Mouse (Mus musculus) 416B (cell line): ENCODE measurements around the gene Pik3r5.

Experiments used
- DNase-seq: peaks from one replicate; pipeline ENCODE4 v3.0.0; 2011; ENCODE audit warnings: low read depth

The Pik3r5 gene

DNA sequence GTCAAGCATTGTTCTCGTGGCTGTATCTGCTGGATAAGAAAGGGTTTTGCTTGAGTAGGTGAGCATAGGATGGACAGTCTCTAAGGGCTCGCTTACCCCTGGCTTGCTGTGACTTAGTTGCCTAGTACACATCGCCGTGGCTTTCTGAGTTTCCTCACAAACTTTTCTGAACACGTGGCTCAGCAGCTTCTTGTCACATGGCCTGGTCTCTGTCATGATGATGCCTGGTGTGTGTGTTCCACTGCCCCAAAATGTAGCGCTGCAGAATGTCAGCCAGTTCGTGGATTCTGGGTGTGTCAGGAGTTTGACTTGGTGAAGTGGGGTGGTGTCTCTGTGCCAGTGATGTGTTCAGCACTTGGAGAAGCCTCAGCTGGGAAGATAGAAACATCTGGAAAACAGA is 16.4 kb downstream of the Pik3r5 start:
- DNase-seq, result no peak

DNA sequence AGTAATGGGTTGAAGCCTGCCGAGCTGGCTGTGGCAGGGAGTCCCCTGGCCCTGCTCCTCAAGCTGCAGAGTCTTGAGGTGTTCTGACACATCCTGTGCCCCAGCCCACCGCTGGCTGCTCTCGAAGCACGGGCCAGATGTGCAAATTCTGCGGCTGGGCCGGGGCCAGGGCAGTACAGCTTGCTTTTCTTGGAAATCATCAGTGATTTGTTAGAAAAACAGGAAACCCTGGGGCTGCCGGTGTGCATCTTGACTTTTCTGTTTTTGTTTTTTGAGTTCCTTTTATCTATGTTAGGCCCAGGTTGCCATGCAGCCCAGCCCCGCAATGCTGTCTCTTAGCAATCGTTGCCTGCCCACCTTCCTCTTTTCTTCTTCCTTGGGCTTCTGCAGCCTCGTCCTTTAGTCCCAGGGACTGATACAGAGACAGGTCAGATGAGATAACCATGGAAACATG is 19.4 kb downstream of the Pik3r5 start:
- DNase-seq, result no peak

DNA sequence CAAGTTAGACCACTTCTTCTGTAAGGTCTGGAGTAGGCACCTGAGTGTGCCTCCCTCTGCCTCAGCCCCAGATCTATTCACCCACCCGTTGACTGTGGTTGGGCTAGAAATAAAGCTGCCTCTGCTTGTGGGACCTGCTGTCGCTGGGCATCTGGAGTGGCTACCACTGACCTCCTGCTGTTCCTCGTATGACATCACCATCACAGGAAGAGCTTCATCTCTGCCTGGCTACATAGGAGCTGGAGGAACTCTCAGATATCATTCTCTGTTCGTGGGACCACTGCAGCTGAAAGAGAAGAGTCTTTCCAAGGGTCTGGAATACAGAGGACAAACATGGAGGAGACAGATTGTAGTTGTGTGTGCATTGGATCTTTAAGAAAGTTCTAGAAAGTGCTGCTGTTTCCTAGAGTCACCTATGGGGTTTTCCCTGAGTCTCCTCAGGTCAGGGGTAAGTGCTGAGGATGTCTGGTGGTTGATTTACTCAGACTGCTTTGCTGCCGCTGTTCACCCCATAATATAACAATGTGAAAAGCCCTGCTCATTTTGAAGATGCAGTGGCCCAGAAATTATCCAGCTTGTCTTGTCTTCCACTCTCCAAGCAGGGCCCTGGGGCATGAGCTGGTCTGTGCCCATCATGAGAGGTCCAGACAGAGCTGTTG is 20.0 kb downstream of the Pik3r5 start:
- DNase-seq, result no peak

DNA sequence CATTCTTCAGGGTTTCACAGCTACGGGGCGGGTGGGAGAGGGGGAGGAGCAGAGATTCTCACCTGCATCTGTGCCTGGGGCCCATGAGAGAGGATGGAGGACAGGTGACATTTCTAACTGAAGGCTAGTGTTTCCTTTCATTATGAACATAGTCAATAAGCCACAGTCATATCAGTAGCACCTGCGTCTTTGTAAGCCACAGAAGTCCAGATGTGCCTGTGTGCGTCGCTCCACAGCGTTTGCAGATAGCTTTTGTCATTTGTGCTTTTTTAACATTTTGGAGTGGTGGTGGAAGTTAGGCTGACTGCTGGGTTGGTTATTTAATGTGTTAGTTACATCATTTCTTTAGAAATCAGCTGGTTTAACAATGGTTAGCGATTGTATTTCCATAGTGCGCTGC is 20.8 kb downstream of the Pik3r5 start:
- no peak for DNase-seq

DNA sequence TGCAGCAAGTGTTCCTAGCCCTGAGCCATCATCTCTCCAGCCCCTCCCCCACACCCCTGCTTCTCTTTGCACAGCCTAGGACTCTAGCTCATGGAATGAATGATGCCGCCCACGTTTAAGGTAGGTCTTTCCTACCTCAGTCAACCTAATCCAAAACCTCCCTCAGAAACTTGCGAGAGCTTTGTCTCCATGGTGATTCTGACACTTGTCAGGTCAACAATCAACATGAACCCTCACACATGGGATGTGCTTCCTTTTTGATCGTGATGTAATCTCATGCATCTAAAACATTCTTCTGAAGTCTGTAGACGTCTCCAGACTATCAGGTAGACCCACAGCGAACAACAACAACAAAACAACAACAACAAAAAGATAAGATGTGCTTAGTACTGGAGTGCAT is 21.4 kb downstream of the Pik3r5 start:
- no peak for DNase-seq

DNA sequence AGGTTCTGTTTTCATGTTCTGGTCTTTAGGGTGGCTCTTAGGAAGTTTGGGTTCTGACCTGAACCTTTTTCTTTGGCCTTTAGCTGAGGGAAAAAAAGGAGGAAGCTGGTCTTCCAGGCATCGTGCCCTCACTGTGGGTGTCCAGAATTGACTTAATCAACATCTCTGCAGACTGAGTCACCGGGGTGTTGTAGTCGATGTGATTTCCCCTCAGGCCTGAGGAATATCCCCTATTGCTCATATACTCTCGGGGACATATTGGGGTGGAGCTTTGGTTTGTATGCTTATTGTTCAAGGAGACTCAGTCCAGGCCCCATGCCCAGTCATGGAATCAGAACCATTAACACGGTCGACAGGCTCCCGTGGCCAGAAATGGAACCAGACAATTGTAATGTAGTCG is 26.2 kb downstream of the Pik3r5 start:
- peak; percentile 42 for DNase-seq

DNA sequence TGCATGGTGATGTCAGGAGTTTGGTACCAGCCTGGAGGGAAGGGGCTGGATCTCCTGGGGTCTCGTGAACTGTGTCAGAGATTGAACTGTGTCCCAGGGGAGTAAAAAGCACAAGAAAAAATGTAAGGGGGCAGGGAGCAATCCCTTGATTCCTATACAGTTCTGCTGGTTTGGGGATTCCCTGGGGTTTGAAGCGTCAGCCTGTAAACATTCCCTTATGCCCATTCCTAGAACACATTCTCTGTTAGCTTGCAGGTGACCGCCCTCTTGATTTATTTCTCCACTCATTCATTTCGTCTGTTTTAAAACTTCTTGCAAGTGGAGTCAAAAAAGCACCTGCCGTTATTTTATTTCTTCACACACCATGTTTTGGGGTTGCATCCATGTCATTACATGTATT is 27.1 kb downstream of the Pik3r5 start:
- no peak for DNase-seq

DNA sequence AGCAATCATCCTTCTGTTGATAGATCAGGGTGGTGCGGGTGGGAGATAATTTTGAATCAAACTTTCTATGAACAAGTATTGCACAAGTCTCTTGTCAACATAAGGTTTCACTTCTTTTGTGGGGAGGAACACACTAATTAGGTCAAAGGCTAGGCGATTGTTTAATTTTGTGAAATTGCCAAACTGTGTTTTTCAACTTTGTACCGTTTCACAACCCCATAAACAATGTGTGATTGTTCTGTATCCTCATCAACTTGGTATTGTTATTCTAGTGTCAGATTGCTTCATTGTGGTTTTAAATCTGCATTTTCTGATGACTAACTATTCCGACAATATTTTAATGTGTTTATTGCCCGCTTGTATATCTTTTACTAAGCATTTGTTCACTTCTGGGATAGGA is 27.6 kb downstream of the Pik3r5 start:
- no peak for DNase-seq

DNA sequence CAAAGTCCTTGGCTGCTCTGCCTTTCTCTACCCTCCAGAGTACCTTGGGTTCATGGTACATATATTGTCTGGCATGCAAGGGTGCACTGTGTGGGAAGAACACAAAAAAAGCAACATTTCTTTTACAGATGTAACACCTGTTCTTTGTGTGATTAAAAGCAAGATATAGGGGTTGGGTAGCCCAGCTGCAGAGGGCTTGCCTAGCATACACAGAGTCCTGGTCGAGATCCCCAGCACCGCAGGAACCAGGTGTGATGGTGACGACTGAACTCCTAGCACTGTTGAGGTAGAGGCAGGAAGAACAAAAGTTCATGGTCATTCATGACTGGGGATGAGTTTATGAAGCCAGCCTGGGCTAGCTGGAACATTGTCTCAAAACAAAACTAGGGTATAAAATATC is 30.8 kb downstream of the Pik3r5 start:
- DNase-seq, result no peak

DNA sequence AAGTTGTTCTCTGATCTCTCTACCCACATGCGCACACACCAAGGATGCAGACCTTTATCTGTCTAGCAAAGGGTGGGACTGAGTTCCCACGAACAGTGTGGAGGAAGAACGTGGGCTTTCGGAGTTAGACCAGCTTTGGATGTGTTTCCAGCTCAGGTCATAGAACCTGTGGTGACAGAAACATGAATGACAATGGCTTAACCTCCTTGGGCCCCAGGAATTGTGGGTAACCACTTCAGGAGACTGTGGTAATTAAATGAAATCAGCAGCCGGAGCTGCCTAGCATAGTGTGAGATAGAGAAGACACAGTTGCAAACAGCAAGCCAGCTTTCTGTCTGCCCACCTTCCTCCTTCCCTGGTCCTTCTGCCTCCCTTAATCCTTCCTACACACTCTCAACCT is 32.3 kb downstream of the Pik3r5 start:
- no peak for DNase-seq

DNA sequence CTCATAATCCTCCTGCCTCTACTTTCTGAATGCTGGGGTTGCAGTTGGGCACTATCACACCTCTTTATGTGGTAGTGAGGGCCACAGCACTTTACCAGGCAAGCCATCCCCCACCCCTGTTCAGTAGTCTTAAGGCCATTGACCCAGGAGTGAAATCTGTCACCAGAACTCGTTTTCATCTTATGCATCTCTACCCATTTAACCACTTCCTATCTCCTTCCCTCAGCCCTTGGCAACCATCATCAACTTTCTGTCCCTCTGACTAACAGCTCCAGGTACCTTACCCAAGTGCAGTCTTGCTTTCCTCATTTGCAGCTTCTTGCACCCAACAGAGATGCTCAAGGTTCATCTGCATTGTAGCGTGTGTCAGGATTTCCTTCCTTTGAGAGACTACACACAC is 33.2 kb downstream of the Pik3r5 start:
- DNase-seq, result no peak

DNA sequence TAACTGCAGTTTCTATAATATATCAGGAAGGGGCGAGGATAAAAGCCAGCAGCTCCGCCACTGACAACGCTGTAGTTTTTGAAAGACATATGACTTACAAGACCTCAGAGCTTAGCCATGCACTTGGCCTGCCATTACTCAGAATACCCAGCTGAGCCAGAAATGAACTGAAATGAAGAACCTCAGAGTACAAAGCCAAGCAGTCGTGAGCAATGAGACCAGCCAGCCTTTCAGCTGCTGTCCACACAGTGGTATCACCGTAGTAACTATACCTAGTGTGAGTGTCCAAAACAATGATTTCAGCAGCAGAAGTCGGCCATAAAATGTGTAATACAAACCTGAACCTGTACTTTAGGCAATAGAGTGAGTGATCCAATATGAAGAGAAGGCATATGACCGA is 35.5 kb downstream of the Pik3r5 start:
- no peak for DNase-seq

DNA sequence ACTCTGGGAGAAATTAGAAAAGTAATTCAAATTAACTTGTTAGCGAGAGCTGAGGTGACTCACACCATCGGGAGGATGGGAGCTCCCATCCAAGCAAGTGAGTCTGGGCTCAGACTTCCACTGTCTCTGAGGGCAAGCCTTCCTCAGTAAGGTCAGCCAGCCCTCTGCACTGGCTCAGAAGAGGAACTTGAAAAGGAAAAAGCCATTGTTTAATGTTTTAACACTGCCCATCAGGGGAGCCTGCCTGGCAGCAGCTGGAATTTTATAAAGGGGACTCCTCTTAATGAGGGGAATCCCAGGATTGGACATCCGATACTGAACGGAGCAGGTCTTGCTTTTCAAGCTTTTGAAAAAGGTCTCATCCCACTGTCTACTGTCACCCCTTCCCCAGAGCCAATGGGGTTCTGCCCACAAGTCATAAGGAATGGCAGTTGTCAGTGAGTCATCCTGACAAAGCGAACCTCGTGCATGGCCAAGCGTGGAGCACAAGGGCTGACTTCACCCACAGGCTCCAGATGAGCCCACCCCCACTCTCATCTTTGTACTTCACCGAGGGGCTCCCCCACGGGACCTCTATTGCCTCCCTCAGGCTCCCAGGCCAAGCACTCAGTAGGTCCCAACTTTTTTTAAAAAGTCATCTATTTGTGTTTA is 36.2 kb downstream of the Pik3r5 start:
- DNase-seq, result peak; percentile 31

DNA sequence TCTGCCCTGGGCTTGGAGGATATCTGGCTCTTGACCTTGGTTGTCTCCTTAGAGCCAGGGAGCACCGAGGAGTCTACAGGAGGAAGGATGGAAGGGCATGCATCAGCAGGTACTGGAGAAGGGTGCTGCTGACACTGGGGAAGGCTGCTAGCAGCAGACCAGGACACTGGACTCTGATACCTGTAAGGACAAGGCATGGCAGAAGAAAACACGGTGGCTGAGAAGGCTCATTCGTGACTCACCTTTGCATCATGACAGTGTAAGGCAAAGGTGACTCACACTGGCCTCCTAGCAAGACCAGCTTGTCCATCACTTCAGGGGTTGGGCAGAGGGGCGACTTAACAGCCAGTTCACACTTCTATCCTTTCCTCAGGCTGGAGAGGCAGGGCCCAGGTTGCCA is 37.0 kb downstream of the Pik3r5 start:
- peak; percentile 9 for DNase-seq

DNA sequence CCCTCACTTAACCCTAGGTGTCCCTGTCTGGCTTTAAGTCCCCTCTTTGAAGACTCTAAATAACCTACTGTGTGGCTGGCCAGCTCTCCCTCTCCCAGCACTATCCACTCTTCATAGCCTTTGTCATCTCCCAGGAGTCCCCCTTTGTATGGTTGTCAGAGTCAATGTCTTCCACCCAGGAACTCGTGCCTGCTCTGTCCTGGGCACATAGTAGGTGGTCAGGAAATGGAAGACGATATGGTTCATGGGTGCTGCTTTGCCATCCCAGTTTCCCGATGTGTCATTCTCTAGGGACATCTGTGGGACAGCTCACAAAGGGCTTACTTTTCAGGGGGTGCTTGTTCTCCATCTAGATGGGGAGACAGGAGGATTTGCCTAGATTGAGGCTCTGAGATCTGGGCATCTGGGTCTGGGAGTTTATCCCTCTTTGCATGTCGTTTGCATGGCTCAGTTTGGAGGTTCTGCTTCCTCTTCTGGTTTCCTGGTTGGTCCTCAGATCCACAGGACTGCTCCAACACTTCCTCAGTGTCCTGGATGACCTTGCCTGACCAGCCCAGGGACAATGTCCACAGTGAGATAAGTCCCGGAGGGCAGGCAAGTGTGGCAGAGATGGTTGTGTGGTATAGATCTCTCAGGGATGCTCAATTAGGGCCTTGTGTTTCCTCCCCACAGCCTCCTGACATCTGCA is 40.4 kb downstream of the Pik3r5 start:
- DNase-seq, result no peak

DNA sequence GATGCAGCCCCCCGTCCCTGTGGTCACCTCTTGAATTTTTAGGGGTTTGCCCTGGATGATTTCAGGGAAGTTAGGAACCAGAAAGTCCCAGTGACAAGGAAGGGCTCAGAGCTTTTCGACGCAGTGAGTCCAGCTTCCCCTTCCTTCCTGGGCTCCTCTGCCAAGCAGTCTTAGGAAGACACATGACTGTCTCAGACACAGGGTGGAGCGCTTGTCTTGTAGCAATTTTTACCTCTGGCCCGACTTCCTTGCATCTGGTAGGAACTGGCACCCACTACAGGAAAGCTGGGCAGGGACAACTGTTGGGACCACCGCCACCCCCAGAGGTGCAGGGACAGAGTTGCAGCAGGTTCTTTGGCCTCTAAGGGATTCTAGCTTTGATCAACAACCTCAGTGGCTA is 42.7 kb downstream of the Pik3r5 start:
- no peak for DNase-seq

DNA sequence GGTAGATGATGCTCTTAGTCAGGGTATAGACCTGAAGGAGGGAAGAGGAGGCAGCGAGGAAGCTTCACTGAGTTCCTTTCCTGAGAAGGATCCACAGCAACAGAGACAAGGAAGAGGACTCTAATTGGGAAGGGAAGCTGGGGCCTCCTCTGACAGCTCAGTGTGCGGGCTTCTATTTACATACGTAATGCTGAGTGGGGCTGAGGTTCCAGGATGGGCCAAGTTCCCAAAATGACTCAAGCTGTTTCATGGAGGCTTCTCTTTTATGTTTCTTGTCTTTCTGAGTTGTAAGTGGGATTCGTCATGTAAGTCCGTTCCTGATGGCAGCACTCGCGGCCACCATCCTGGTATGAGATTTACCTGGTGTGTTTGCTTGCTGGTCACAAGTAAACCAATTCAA is 43.8 kb downstream of the Pik3r5 start:
- no peak for DNase-seq

DNA sequence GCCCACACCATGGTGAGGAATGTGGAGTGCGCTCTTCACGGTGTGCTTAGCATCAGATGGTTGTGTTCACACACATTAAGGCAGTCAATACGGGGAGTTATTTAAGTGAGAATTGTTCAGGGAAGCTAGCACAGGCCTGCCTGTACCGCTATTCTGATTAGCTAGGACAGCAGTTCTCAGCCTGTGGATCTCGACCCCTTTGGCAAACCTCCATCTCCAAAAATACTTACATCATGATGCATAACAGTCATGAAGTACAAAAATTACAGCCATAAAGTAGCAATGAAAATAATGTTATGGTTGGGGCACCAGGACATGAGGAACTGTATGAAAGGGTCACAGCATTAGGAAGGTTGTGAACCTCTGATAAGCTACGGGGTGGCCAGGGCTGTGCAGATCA is 45.7 kb downstream of the Pik3r5 start:
- no peak for DNase-seq

DNA sequence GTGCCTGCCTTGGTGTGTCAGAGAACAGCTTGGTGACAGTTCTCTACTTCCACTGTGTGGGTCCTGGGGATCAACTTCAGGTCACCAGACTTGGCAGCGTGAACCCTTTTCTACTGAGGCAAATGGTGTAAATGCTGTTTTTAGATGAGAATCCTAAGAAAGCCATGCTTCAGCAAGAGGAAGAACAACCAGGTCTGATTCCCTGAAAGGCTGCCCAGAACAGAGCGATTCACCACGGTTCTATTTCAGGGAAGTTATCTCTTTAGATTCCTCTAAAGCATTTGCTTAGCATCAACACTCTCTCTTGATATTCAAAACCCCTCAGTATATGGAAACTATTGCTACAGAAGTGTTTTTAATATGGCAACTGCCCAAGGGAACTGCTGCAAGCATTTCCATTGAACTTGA is 46.7 kb downstream of the Pik3r5 start:
- DNase-seq, result no peak

DNA sequence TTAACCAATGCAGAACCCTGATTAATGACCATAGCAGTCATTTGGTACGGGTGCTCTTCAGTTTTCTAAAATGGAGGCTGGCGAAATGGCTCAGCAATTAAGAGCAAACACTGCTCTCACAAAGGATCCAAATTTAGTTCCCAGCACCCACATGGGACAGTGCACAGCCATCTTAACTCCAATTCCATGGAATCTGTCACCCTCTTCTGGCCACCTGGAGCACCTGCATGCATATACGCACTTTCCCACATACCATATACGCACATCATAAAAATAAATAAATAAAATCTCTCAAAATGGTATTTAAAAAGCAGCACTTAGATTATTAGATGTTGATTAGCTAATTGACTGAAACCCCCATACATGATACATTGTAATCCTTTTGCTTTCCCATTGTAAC is 48.7 kb downstream of the Pik3r5 start:
- DNase-seq, result peak; percentile 13

DNA sequence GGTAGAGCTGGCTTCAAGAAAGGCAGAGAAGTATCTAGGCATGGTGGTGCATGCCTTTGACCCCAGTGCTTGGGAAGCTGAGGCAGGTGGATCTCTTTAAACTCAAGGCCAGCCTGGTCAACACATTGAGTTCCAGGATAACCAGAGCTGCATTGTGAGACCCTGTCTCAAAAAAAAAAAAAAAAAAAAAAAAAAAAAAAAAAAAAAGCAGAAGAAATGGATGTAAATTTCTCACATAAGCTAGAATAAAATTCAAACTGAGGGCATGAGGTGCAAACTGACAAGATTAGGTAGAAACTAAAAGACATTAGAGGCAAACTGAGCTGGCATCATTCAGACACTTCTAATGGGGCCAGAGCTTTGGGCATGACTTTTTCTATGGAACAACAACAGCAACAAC is 50.1 kb downstream of the Pik3r5 start:
- DNase-seq, result no peak

DNA sequence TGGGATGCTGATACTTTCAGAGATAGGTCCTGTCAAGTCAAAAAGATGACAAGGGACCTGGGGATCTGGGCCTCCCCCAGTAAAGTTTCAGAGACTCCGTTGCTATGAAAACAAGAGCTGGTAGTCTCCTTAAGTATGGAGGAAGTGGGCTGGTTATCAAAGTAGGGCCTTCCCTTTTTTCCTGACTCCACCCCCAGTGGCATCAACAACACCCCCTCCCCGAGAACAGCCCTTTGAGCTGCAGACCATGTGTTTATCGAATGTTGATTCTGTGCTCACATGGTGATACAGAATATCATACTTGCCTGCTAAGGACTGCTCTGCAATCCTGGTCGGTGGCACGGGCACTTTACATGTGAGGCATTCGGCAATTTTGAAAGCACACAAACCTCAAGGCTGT is 51.3 kb downstream of the Pik3r5 start:
- DNase-seq, result peak; percentile 38

DNA sequence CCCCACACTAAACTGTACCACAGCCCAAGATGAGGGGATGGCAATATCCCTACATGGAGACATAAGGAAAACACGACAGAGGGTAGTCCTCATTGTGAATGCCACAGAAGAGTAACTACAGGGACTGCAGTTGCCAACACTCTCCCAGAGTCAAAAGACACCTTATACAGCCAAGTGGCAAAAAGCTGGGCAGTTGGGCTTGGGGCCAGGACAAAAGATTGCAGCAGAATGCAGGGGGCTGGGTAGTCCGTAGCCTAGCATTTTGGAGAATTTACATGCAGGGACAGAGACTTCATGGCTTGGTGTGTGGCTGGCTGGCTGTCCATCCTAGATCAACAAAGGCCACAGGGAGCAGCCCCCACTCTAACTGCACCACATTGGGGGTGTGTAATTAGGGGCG is 52.5 kb downstream of the Pik3r5 start:
- DNase-seq, result no peak
